Mouse (Mus musculus) forebrain, embryonic 13.5 days (tissue): ENCODE measurements around the gene Phc2. TPM values are rescaled to one million over a fixed set of nuclear protein-coding genes. Genes with fewer than 3 reads are reported as not detected.
A peak's percentile ranks its signal among the peaks of the same experiment; 100 is the strongest.

ENCODE experiments used
- ATAC-seq: fragments of 200-750 bp; cut with Nextera tagmentation; 2 replicates; pipeline ENCODE4 v1.8.0; 2017
- H3K27ac ChIP-seq: fragments of 300-500 bp; sonication (generic); 2 replicates; pipeline ENCODE4 v1.5.1; 2015; ENCODE audit warnings: inconsistent platforms, mild to moderate bottlenecking, moderate library complexity
- H3K27me3 ChIP-seq: fragments of 300-500 bp; sonication (generic); 2 replicates; pipeline ENCODE4 v1.6.1; 2015; ENCODE audit warnings: mild to moderate bottlenecking, inconsistent platforms
- H3K36me3 ChIP-seq: fragments of 300-500 bp; sonication (generic); 2 replicates; pipeline ENCODE4 v1.6.1; 2015; ENCODE audit warnings: mild to moderate bottlenecking, inconsistent platforms; ENCODE audit not compliant: poor library complexity, severe bottlenecking
- H3K4me1 ChIP-seq: fragments of 300-500 bp; sonication (generic); 2 replicates; pipeline ENCODE4 v1.6.1; 2015; ENCODE audit warnings: inconsistent platforms
- H3K4me2 ChIP-seq: fragments of 300-500 bp; sonication (generic); 2 replicates; pipeline ENCODE4 v1.6.1; 2015; ENCODE audit warnings: inconsistent platforms, mild to moderate bottlenecking, moderate library complexity
- H3K4me3 ChIP-seq: fragments of 300-500 bp; sonication (generic); 2 replicates; pipeline ENCODE4 v1.5.1; 2015; ENCODE audit warnings: mild to moderate bottlenecking, inconsistent platforms
- H3K9ac ChIP-seq: fragments of 300-500 bp; sonication (generic); 2 replicates; pipeline ENCODE4 v1.6.1; 2015; ENCODE audit warnings: mild to moderate bottlenecking, inconsistent platforms
- H3K9me3 ChIP-seq: fragments of 300-500 bp; sonication (generic); replicated peaks from 2 replicates; pipeline ENCODE4 v1.6.1; 2016; ENCODE audit warnings: inconsistent platforms
- WGBS: fragments of 180-500 bp; shearing (Covaris S2); methylation state at CpG from one replicate; pipeline ENCODE4 v1.1.7; 2015; 5-methylcytosine and 5-hydroxymethylcytosine counted together
- polyA plus RNA-seq: library from polyadenylated mRNA; unstranded; fragments of >200 nt; fragmentation: Nextera tagmentation; extraction: Ambion mirVana; gene quantifications from 2 replicates; pipeline ENCODE4 v1.2.1, GENCODE M21; 2015

The Phc2 gene
- polyA plus RNA-seq, 1 experiment from 2014 or later: 34.9 TPM

GRCm38 (mm10) chr4:128727019-128727720, 72.7 kb downstream of the Phc2 start:
- peak overlapping the region; percentile 97 for H3K27ac ChIP-seq
- WGBS: 2% methylated on average over 36 of the region's 68 CpGs
- peak overlapping the region; percentile 100 for H3K9ac ChIP-seq
- peak overlapping the region; percentile 99 for H3K4me3 ChIP-seq
- H3K27me3 ChIP-seq: no peaks in the 10 kb centered on the region
- H3K4me2 ChIP-seq: peak overlapping the region; percentile 93
- peaks cover 71% of the 10 kb centered on the region for H3K4me1 ChIP-seq
- H3K9me3 ChIP-seq: no peaks in the 10 kb centered on the region
- peak; percentile 91 for ATAC-seq
- H3K36me3 ChIP-seq: peaks cover 19% of the 10 kb centered on the region; the same call in 1 of the 2 replicates

DNA sequence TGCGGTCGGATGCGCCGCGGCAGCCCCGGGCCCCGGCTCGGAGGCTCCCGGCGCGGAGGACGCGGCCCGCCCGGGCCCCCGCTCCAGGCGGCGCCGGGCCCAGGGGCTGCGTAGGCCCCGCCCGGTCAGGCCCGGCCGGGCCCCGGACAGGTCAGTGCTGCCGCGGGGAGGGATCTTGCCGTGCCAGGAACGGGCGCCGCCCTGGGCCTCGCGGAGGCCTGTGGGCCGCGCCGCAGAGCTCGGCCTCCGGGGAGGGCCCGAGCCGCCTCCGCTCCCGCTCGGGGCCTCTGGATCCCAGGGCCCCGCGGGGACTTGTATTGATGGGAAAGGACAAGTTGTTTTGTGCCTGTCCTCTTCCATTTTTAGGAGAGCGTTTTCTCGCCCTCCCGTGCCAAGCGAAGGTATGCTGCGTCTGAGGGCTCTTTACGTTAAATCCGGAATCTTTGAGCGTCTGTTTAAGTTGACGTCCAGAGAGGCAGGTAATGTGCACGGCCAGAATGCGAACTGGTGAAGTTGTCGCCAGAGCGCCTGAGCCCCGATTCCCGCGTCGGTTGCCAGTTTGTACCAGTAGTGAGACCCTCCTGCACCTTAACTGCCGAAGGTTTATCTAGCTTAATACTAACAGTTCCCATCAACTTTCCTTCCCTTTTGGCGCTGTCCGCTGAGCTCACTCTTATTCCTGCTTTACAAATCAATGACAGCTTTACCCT, 73.4 kb downstream of the Phc2 start:
- H3K4me3 ChIP-seq: peak overlapping the region; percentile 99
- H3K9ac ChIP-seq: peak overlapping the region; percentile 100
- peak overlapping the region; percentile 97 for H3K27ac ChIP-seq
- H3K27me3 ChIP-seq: no peaks in the 10 kb centered on the region
- no peaks in the 10 kb centered on the region for H3K9me3 ChIP-seq
- peaks cover 72% of the 10 kb centered on the region for H3K4me1 ChIP-seq
- peak overlapping the region; percentile 93 for H3K4me2 ChIP-seq
- WGBS: under 1% methylated on average over 47 of the region's 65 CpGs
- ATAC-seq: peak; percentile 56
- H3K36me3 ChIP-seq: peaks cover 19% of the 10 kb centered on the region; the same call in 1 of the 2 replicates

DNA sequence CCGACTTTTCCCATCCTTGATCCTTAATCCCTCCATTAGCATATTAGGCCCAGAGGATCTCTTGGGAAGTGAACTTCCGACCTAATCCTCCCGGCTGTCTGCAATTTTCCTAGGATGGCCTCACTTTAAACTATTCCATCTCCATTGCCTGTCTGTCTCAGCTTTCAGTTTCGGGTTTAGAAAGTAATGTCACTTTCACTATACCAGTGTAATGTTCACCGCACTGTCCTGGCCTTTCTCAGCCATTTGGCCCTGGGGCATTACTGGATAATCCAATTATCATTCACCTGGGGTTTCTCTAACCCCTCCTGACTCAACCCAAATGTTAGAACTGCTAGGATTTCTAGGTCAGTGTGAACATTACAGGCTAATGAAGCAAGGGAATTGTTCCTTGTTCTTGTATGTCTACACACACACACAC, 73.9 kb downstream of the Phc2 start:
- Histone ChIP-seq H3K4me3 (peak overlapping the region; percentile 99), H3K27me3 (no peaks in the 10 kb centered on the region), H3K9ac (peak overlapping the region; percentile 100), H3K36me3 (peaks cover 19% of the 10 kb centered on the region; the same call in 1 of the 2 replicates), H3K4me1 (peaks cover 76% of the 10 kb centered on the region), H3K9me3 (no peaks in the 10 kb centered on the region), H3K27ac (peak overlapping the region; percentile 97), H3K4me2 (peak overlapping the region; percentile 93)
- 0% methylated on average over 5 of the region's 5 CpGs for WGBS
- no peak for ATAC-seq

DNA sequence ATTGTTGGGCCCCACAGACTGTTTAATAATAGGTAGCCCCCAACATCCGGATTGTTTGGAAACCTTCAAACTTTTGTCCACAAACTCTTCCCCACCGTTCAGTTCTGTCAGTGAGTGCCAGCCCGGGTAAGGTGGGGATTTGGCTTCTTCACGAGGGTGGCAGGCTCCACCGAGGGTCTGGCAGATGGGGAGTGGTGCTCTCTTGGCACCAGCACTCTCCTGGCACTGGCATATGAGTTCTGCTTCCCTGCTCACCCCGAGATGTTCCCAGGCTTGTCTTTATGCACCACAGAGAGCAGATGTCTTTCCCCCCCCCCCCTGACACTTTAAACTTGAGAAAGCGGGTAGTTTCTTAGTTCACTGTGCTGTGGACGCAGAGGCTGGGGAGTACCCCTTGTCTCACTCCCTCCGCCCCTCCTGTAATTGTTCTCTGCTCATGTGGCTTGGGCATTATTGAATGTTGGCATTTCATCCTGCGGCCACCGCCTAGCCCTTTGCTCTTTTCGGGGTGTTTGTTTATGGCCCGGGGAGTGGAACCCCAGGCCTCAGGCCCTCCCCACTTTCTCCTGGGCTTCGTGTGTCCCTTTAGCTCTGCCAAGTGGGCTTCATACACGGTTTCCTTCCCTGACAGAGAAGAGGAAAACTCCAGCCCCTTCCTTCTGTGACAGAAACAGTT, 74.7 kb downstream of the Phc2 start:
- H3K4me1 ChIP-seq: peaks cover 76% of the 10 kb centered on the region
- H3K4me2 ChIP-seq: peak overlapping the region; percentile 93
- H3K27me3 ChIP-seq: no peaks in the 10 kb centered on the region
- ATAC-seq: peak; percentile 67
- H3K9ac ChIP-seq: peak overlapping the region; percentile 100
- WGBS: 3% methylated on average over 15 of the region's 15 CpGs
- peaks cover 23% of the 10 kb centered on the region for H3K36me3 ChIP-seq
- no peaks in the 10 kb centered on the region for H3K9me3 ChIP-seq
- H3K4me3 ChIP-seq: peak overlapping the region; percentile 99
- H3K27ac ChIP-seq: peak overlapping the region; percentile 97

- no peak for ATAC-seq
- Histone ChIP-seq H3K4me2 (peak overlapping the region; percentile 93), H3K27ac (peak overlapping the region; percentile 97), H3K36me3 (peaks cover 26% of the 10 kb centered on the region), H3K27me3 (no peaks in the 10 kb centered on the region), H3K4me1 (peaks cover 76% of the 10 kb centered on the region), H3K9ac (peak overlapping the region; percentile 100), H3K9me3 (no peaks in the 10 kb centered on the region), H3K4me3 (peak overlapping the region; percentile 99)
- WGBS: 15% methylated on average over 5 of the region's 5 CpGs
Measured at GRCm38 (mm10) chr4:128729709-128730037, 75.2 kb downstream of the Phc2 start.

GRCm38 (mm10) chr4:128730271-128730670, 75.8 kb downstream of the Phc2 start:
- Histone ChIP-seq H3K9me3 (no peaks in the 10 kb centered on the region), H3K9ac (peak overlapping the region; percentile 100), H3K27ac (peak overlapping the region; percentile 97), H3K4me2 (peak overlapping the region; percentile 93), H3K4me1 (peaks cover 80% of the 10 kb centered on the region), H3K27me3 (no peaks in the 10 kb centered on the region), H3K4me3 (peak overlapping the region; percentile 99), H3K36me3 (peaks cover 29% of the 10 kb centered on the region)
- no peak for ATAC-seq
- 41% methylated on average over 6 of the region's 6 CpGs for WGBS

DNA sequence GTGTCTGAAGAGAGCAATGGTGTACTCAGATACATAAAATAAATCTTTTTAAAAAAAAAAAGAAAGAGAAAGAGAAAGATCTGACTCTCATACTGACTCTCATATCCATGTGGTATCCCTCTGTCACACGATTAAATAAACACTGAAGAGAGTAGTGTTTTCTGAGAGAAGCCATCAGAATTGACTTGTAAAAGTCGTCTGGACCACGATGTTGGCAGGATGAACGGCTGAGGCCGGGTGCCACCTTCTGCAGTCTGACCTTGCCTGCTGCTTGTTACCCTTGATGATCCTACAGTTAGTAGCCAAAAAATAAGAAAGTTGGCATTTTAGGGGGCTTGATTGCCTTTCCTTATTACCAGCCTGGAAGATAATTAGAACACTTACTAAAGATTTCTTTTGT, 78.3 kb downstream of the Phc2 start:
- H3K4me2 ChIP-seq: peak overlapping the region; percentile 54
- no peaks in the 10 kb centered on the region for H3K9me3 ChIP-seq
- H3K4me3 ChIP-seq: no peak overlapping the region
- peaks cover 92% of the 10 kb centered on the region for H3K4me1 ChIP-seq
- peak overlapping the region; percentile 35; the same call in 1 of the 2 replicates for H3K27ac ChIP-seq
- ATAC-seq: no peak
- 51% methylated on average over 5 of the region's 5 CpGs for WGBS
- no peaks in the 10 kb centered on the region for H3K27me3 ChIP-seq
- peak overlapping the region; percentile 8; the same call in 1 of the 2 replicates for H3K9ac ChIP-seq
- H3K36me3 ChIP-seq: peaks cover 40% of the 10 kb centered on the region

GRCm38 (mm10) chr4:128733496-128733895, 79.0 kb downstream of the Phc2 start:
- peaks cover 40% of the 10 kb centered on the region for H3K36me3 ChIP-seq
- peak overlapping the region; percentile 54 for H3K4me2 ChIP-seq
- H3K4me1 ChIP-seq: peaks cover 99% of the 10 kb centered on the region
- 28% methylated on average over 6 of the region's 6 CpGs for WGBS
- H3K4me3 ChIP-seq: peak overlapping the region; percentile 21
- no peaks in the 10 kb centered on the region for H3K9me3 ChIP-seq
- H3K27ac ChIP-seq: peak overlapping the region; percentile 95
- peak overlapping the region; percentile 65 for H3K9ac ChIP-seq
- no peak for ATAC-seq
- no peaks in the 10 kb centered on the region for H3K27me3 ChIP-seq

DNA sequence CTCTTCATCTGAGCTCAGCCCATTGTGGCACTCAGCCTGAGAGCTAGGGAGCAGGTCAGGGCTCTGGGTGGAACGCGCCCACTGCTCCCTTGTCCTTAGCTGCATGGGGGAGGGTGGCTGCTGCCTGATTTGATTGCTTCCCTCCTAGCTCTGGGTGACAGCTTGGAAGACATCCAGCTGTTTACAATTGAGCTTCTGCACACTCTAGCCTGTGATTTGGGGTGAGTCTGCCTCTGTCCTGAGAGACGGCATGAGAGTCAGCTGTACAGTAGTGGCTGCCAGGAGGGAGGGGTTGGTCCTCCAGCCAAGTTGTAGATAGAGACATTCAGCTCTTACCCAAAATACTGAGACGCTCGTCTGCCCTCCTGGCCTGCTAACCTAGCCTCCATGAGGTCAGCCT, 79.7 kb downstream of the Phc2 start:
- peak; percentile 60 for ATAC-seq
- peaks cover 92% of the 10 kb centered on the region for H3K4me1 ChIP-seq
- H3K4me2 ChIP-seq: peak overlapping the region; percentile 54
- peak overlapping the region; percentile 21 for H3K4me3 ChIP-seq
- WGBS: 8% methylated on average over 5 of the region's 5 CpGs
- peaks cover 40% of the 10 kb centered on the region for H3K36me3 ChIP-seq
- no peaks in the 10 kb centered on the region for H3K9me3 ChIP-seq
- H3K27me3 ChIP-seq: no peaks in the 10 kb centered on the region
- peak overlapping the region; percentile 65 for H3K9ac ChIP-seq
- peak overlapping the region; percentile 95 for H3K27ac ChIP-seq

DNA sequence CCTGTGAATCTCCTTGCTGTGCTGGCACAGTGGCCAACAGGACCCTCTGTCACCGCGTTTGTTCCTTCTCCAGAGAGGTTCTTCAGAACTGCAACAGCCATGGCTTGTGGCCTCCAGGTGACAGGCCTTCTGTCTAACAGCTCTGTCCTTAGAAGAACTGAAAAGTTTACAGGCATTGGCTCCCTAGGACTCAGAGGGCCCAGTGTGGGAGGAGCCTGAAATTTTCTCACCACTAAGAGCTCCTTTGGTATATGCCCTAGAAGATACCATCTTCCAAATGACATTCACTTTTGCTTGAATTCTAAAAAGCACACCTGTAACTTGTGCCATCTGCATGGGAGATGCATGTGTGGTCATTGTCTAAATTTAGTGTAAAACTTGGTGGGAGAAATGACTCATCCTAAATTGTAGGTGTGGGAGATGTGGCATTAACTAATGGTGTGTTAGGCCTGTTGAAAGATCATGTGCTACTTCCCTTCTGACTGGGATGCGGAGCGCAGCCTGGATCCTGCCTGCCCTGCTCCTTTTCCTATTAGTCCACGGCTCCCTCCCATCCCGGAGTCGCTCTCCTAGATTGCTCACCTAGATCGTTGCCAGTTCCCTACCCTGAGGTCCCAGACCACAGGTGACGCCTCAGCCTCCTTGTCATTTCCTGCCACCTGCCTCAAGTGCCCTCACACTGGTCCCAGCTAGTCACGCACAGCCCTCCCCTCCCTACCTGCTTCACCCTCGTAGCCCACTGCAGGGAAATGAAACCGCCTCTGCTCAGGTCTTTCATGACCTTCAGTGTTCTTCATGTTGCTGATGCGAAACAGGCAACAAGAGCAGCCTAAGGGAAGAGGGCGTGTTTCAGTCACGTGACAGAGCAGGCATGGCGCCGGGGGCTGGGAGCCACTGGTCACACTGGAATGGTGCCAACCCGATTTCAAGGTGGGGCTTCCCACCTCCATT, 80.5 kb downstream of the Phc2 start:
- peak overlapping the region; percentile 65 for H3K9ac ChIP-seq
- H3K4me3 ChIP-seq: 0 out of 2 replicates have a peak overlapping the region, but pooled peaks have one; percentile 21
- peak overlapping the region; percentile 95 for H3K27ac ChIP-seq
- WGBS: 52% methylated on average over 18 of the region's 18 CpGs
- no peaks in the 10 kb centered on the region for H3K27me3 ChIP-seq
- no peaks in the 10 kb centered on the region for H3K9me3 ChIP-seq
- peaks cover 36% of the 10 kb centered on the region for H3K36me3 ChIP-seq
- peak overlapping the region; percentile 54 for H3K4me2 ChIP-seq
- peaks cover 86% of the 10 kb centered on the region for H3K4me1 ChIP-seq
- no peak for ATAC-seq

- H3K4me3 ChIP-seq: peak overlapping the region; percentile 15
- H3K4me1 ChIP-seq: peaks cover 81% of the 10 kb centered on the region
- peaks cover 28% of the 10 kb centered on the region for H3K36me3 ChIP-seq
- no peaks in the 10 kb centered on the region for H3K27me3 ChIP-seq
- WGBS: 3% methylated on average over 6 of the region's 6 CpGs
- peak overlapping the region; percentile 54 for H3K4me2 ChIP-seq
- ATAC-seq: peak; percentile 66; the same call in 1 of the 2 replicates
- peak overlapping the region; percentile 65 for H3K9ac ChIP-seq
- no peaks in the 10 kb centered on the region for H3K9me3 ChIP-seq
- peak overlapping the region; percentile 95 for H3K27ac ChIP-seq
Measured at GRCm38 (mm10) chr4:128737137-128737589, 82.7 kb downstream of the Phc2 start.
